Mouse (Mus musculus) gastrocnemius, postnatal 36 days (tissue): ENCODE data around the gene Cep131. TPM values are rescaled to one million over a fixed set of nuclear protein-coding genes. Genes with fewer than 3 reads are reported as not detected.

ENCODE experiments used
- DNase-seq, 2 experiments: peaks; one replicate each; pipeline ENCODE4 v3.0.0; 2022
- intact Hi-C: fragments of 180-260 bp; cut with DNase I; formaldehyde crosslinking; loops from one replicate; pipeline ENCODE4 v1.15.1; 2025
- long read RNA-seq, 2 experiments: library from polyadenylated mRNA; stranded (forward); transcript quantifications; one replicate each; pipeline ENCODE4 v2.0.0; 2021
- total RNA-seq, 2 experiments: library from RNA; stranded (reverse); gene quantifications; 2 replicates each; pipeline ENCODE4 v1.2.3; 2021

The Cep131 gene
- 1 to 10 TPM; 6.6 to 8.0 TPM for total RNA-seq
- long read RNA-seq, experiment 1, partial matches to known transcripts: 0 of 2 reads
- long read RNA-seq, experiment 1, other reads (novel, unspliced or antisense): 0 of 2 reads
- long read RNA-seq, experiment 2, partial matches to known transcripts: 3 of 5 reads
- long read RNA-seq, experiment 2, other reads (novel, unspliced or antisense): 1 of 5 reads

GRCm38 (mm10) chr11:120086702-120087152, at the start of gene Cep131:
Gene Cep131 (minus strand): TSS chr11:120086827.
- peak; percentile 94 to 97 for DNase-seq
- intact Hi-C loops: no loop called here

- no peak for DNase-seq
- intact Hi-C loops: no loop called here
These were observed 49.6 kb upstream of the Cep131 start for GRCm38 (mm10) chr11:120136195-120136594.

- intact Hi-C loops: no loop called here
- DNase-seq: no peak
These were observed 48.4 kb upstream of the Cep131 start for GRCm38 (mm10) chr11:120134847-120135530.

GRCm38 (mm10) chr11:120134148-120134547, 47.5 kb upstream of the Cep131 start:
- no peak for DNase-seq
- intact Hi-C loops: no loop called here

- intact Hi-C loops: no loop called here
- no peak for DNase-seq
These were observed 42.7 kb upstream of the Cep131 start for GRCm38 (mm10) chr11:120129281-120129680.

GRCm38 (mm10) chr11:120126845-120127244, 40.2 kb upstream of the Cep131 start:
- intact Hi-C loops: no loop called here
- no peak for DNase-seq

- intact Hi-C loops: no loop called here
- no peak for DNase-seq
These were observed 35.5 kb upstream of the Cep131 start for GRCm38 (mm10) chr11:120122126-120122525.

- DNase-seq: peak in 1 of 2 experiments; percentile 45
- intact Hi-C loops: no loop called here
These were observed 34.2 kb upstream of the Cep131 start for GRCm38 (mm10) chr11:120120642-120121420.

- DNase-seq: no peak
- intact Hi-C loops: loop anchor here (5.0 kb wide), 1 partner anchor 47 kb away; no protein-coding TSS in a partner anchor
These were observed 33.4 kb upstream of the Cep131 start for GRCm38 (mm10) chr11:120119936-120120541.

- intact Hi-C loops: loop anchor here (5.0 kb wide), 1 partner anchor 48 kb away; no protein-coding TSS in a partner anchor
- no peak for DNase-seq
These were observed 32.5 kb upstream of the Cep131 start for GRCm38 (mm10) chr11:120119108-120119507.

- DNase-seq: no peak
- intact Hi-C loops: loop anchor here (5.0 kb wide), 1 partner anchor 50 kb away; no protein-coding TSS in a partner anchor
These were observed 31.0 kb upstream of the Cep131 start for GRCm38 (mm10) chr11:120117626-120118025.

GRCm38 (mm10) chr11:120114488-120115215, 28.0 kb upstream of the Cep131 start:
- no peak for DNase-seq
- intact Hi-C loops: loop anchor here (5.0 kb wide), 2 partner anchors 53 to 193 kb away; no protein-coding TSS in a partner anchor

GRCm38 (mm10) chr11:120112136-120112535, 25.5 kb upstream of the Cep131 start:
- DNase-seq: no peak
- intact Hi-C loops: loop anchor here (5.0 kb wide), 1 partner anchor 195 kb away; no protein-coding TSS in a partner anchor

GRCm38 (mm10) chr11:120111033-120111432, 24.4 kb upstream of the Cep131 start:
- DNase-seq: peak in 1 of 2 experiments; percentile 40
- intact Hi-C loops: loop anchor here (5.0 kb wide), 1 partner anchor 196 kb away; no protein-coding TSS in a partner anchor

GRCm38 (mm10) chr11:120110554-120110953, 23.9 kb upstream of the Cep131 start:
- intact Hi-C loops: loop anchor here (5.0 kb wide), 1 partner anchor 197 kb away; no protein-coding TSS in a partner anchor

GRCm38 (mm10) chr11:120109558-120110210, 23.1 kb upstream of the Cep131 start:
- intact Hi-C loops: loop anchor here (5.0 kb wide), 1 partner anchor 198 kb away; no protein-coding TSS in a partner anchor
- no peak for DNase-seq

More at GRCm38 (mm10) chr11:120110554-120110953, 23.9 kb upstream of the Cep131 start:
- no peak for DNase-seq

- intact Hi-C loops: no loop called here
These were observed 21.2 kb upstream of the Cep131 start for GRCm38 (mm10) chr11:120107796-120108195.

GRCm38 (mm10) chr11:120107026-120107425, 20.4 kb upstream of the Cep131 start:
- DNase-seq: no peak
- intact Hi-C loops: no loop called here

More at GRCm38 (mm10) chr11:120107796-120108195, 21.2 kb upstream of the Cep131 start:
- DNase-seq: no peak

GRCm38 (mm10) chr11:120103431-120103997, 16.9 kb upstream of the Cep131 start:
- intact Hi-C loops: no loop called here
- no peak for DNase-seq
